29 mouse cellular contexts compared by ENCODE assay signal in the genomic region with DNA sequence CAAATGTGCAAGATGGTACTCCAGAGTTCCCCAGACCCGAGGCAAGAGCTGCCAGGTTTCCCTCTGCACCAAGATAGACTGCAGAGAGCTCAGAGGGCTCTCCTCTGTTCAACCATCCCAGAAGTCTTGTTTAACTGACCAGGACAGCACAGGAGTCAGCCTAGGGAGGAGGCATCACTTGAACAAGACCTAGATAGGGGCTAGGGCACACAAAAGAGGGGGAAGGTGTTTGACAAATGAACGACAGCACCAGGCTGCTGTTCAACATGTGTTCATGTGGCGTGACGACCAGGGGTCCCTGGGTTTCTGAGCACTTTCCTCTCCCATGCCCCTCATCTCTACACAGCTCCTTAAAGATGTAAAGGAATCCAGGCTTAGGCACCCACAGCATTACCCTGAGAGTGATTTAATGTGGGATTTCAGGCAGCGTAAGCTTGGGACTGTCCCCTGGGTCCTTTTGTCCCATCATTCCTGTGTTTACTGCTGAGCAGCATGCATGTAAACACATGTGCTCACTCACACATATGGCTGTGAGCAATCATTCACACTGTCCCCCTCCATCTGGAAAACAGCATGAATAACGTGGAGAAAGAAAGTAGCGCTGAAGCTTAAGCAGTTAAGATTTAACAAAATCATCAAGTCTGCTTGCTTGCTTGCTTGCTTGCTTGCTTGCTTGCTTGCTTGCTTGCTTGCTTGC.
A peak's percentile ranks its signal among the peaks of the same experiment; 100 is the strongest.
DNase-seq lines count a peak whose midpoint lies in the region; ATAC-seq lines count a peak whose summit lies in the region.
"Had no signal": no experiment of that assay in that cellular context is flagged by ENCODE, and none has a peak within 500 bp of the region (broad histone marks: within the 10 kb centered on the region; RNA-seq: fewer than 3 reads in every experiment).

No protein-coding gene starts in this region.

- no peak overlapping the region for H3K4me2 ChIP-seq in forebrain, embryonic 13.5 days
- no peak overlapping the region for H3K4me2 ChIP-seq in kidney, embryonic 14.5 days (replicated peaks; ENCODE audit: low read depth, low read length)
- H3K4me2 ChIP-seq in neural tube, embryonic 14.5 days (ENCODE audit: low read depth, low read length) = no peak overlapping the region
- H3K4me2 ChIP-seq in neural tube, embryonic 15.5 days = no peak overlapping the region
- H3K4me2 ChIP-seq: limb, embryonic 15.5 days; liver, embryonic 13.5 days; midbrain, embryonic 13.5 days had no signal

- peak; percentile 45; the same call in 1 of the 2 replicates for ATAC-seq in forebrain, embryonic 13.5 days
- ATAC-seq in kidney, embryonic 14.5 days (ENCODE audit: low FRiP score, low TSS enrichment) = 0 out of 2 replicates have a peak, but pooled peaks have one; percentile 57
- peak; percentile 77; the same call in 1 of the 2 replicates for ATAC-seq in neural tube, embryonic 14.5 days (ENCODE audit: low read depth)
- no peak for ATAC-seq in neural tube, embryonic 15.5 days (ENCODE audit: low FRiP score)
- ATAC-seq: hindbrain, embryonic 16.5 days; midbrain, embryonic 13.5 days; Patski had no signal

- no peaks in the 10 kb centered on the region for H3K36me3 ChIP-seq in forebrain, embryonic 13.5 days (ENCODE audit: poor library complexity, severe bottlenecking)
- H3K36me3 ChIP-seq in forebrain, embryonic 10.5 days (replicated peaks) = no peaks in the 10 kb centered on the region
- no peaks in the 10 kb centered on the region for H3K36me3 ChIP-seq in kidney, embryonic 14.5 days (ENCODE audit: control insufficient read depth, insufficient read depth, low read length)
- no peaks in the 10 kb centered on the region for H3K36me3 ChIP-seq in neural tube, embryonic 14.5 days (ENCODE audit: control insufficient read depth, insufficient read depth, low read length)
- H3K36me3 ChIP-seq in neural tube, embryonic 15.5 days = no peaks in the 10 kb centered on the region
- H3K36me3 ChIP-seq: limb, embryonic 15.5 days; liver, embryonic 13.5 days; midbrain, embryonic 13.5 days had no signal

- H3K4me1 ChIP-seq in forebrain, embryonic 13.5 days = no peaks in the 10 kb centered on the region
- peaks cover 4% of the 10 kb centered on the region for H3K4me1 ChIP-seq in forebrain, embryonic 10.5 days
- H3K4me1 ChIP-seq in kidney, embryonic 14.5 days (ENCODE audit: control insufficient read depth, insufficient read depth, low read length) = no peaks in the 10 kb centered on the region
- no peaks in the 10 kb centered on the region for H3K4me1 ChIP-seq in neural tube, embryonic 14.5 days (ENCODE audit: control insufficient read depth, insufficient read depth, low read length)
- peaks cover 9% of the 10 kb centered on the region for H3K4me1 ChIP-seq in neural tube, embryonic 15.5 days
- H3K4me1 ChIP-seq: midbrain, embryonic 13.5 days had no signal

- no peaks in the 10 kb centered on the region for H3K27me3 ChIP-seq in forebrain, embryonic 13.5 days
- no peaks in the 10 kb centered on the region for H3K27me3 ChIP-seq in forebrain, embryonic 10.5 days (ENCODE audit: poor library complexity, severe bottlenecking)
- no peaks in the 10 kb centered on the region for H3K27me3 ChIP-seq in kidney, embryonic 14.5 days (ENCODE audit: control insufficient read depth, insufficient read depth, low read length)
- no peaks in the 10 kb centered on the region for H3K27me3 ChIP-seq in neural tube, embryonic 14.5 days (ENCODE audit: control insufficient read depth, insufficient read depth, low read length)
- H3K27me3 ChIP-seq in neural tube, embryonic 15.5 days (replicated peaks) = no peaks in the 10 kb centered on the region
- H3K27me3 ChIP-seq: limb, embryonic 15.5 days; liver, embryonic 13.5 days; midbrain, embryonic 13.5 days; Patski had no signal

- H3K9me3 ChIP-seq in forebrain, embryonic 13.5 days (replicated peaks) = no peaks in the 10 kb centered on the region
- H3K9me3 ChIP-seq in forebrain, embryonic 10.5 days = no peaks in the 10 kb centered on the region
- H3K9me3 ChIP-seq in kidney, embryonic 14.5 days (ENCODE audit: control insufficient read depth, low read length) = no peaks in the 10 kb centered on the region
- no peaks in the 10 kb centered on the region for H3K9me3 ChIP-seq in neural tube, embryonic 14.5 days (ENCODE audit: control insufficient read depth, low read length)
- H3K9me3 ChIP-seq in neural tube, embryonic 15.5 days (replicated peaks) = no peaks in the 10 kb centered on the region
- H3K9me3 ChIP-seq: limb, embryonic 15.5 days; liver, embryonic 13.5 days; midbrain, embryonic 13.5 days had no signal

- no peak overlapping the region for H3K27ac ChIP-seq in forebrain, embryonic 13.5 days
- no peak overlapping the region for H3K27ac ChIP-seq in forebrain, embryonic 10.5 days
- H3K27ac ChIP-seq in kidney, embryonic 14.5 days (ENCODE audit: low read depth, low read length) = no peak overlapping the region
- no peak overlapping the region for H3K27ac ChIP-seq in neural tube, embryonic 14.5 days (ENCODE audit: low read depth, low read length)
- no peak overlapping the region for H3K27ac ChIP-seq in neural tube, embryonic 15.5 days (replicated peaks)
- H3K27ac ChIP-seq: gastrocnemius, adult 2 months; heart, adult 2 months; limb, embryonic 15.5 days; liver, embryonic 13.5 days; macrophage; midbrain, embryonic 13.5 days had no signal

- no peak for DNase-seq in forebrain, embryonic 10.5 days (ENCODE audit: extremely low spot score, low spot score)
- DNase-seq in kidney, postnatal 4 days = no peak
- no peak for DNase-seq in gastrocnemius, adult 18-20 months (ENCODE audit: low spot score)
- DNase-seq: adrenal gland, postnatal 10 days; cerebellum, adult 11 months; cerebellum, adult 9-10 months; embryo, embryonic 11 days; gastrocnemius, adult 2 months; gastrocnemius, postnatal 36 days; heart, adult 2 months; heart, postnatal 14 days; kidney, adult 8-10 months; layer of hippocampus, postnatal 36 days; left cerebral cortex, postnatal 4 days; liver, embryonic 13.5 days; lung, adult 18-20 months; lung, postnatal 10 days; right cerebral cortex, adult 18-20 months; spleen, adult 18-20 months; thymus, postnatal 36 days had no signal

- 82% methylated on average over 7 of the region's 7 CpGs for WGBS in forebrain, embryonic 13.5 days
- 91% methylated on average over 7 of the region's 7 CpGs for WGBS in forebrain, embryonic 10.5 days
- WGBS in kidney, embryonic 14.5 days = 45% methylated on average over 7 of the region's 7 CpGs
- 57% methylated on average over 7 of the region's 7 CpGs for WGBS in neural tube, embryonic 14.5 days
- WGBS in neural tube, embryonic 15.5 days = 63% methylated on average over 7 of the region's 7 CpGs

- H3K9ac ChIP-seq in forebrain, embryonic 13.5 days = no peak overlapping the region
- no peak overlapping the region for H3K9ac ChIP-seq in kidney, embryonic 14.5 days (ENCODE audit: low read depth, low read length)
- no peak overlapping the region for H3K9ac ChIP-seq in neural tube, embryonic 14.5 days (replicated peaks; ENCODE audit: low read depth, low read length)
- no peak overlapping the region for H3K9ac ChIP-seq in neural tube, embryonic 15.5 days (replicated peaks)
- H3K9ac ChIP-seq: limb, embryonic 15.5 days; liver, embryonic 13.5 days; midbrain, embryonic 13.5 days had no signal

- no peak overlapping the region for H3K4me3 ChIP-seq in forebrain, embryonic 13.5 days
- H3K4me3 ChIP-seq in forebrain, embryonic 10.5 days = no peak overlapping the region
- no peak overlapping the region for H3K4me3 ChIP-seq in kidney, embryonic 14.5 days (ENCODE audit: low read length)
- no peak overlapping the region for H3K4me3 ChIP-seq in neural tube, embryonic 14.5 days (ENCODE audit: low read depth, low read length)
- H3K4me3 ChIP-seq in neural tube, embryonic 15.5 days (replicated peaks) = no peak overlapping the region
- H3K4me3 ChIP-seq: gastrocnemius, adult 2 months; heart, adult 2 months; limb, embryonic 15.5 days; liver, embryonic 13.5 days; midbrain, embryonic 13.5 days had no signal
